Mouse (Mus musculus) midbrain, embryonic 11.5 days (tissue): ENCODE data around the gene Marveld2. TPM values are rescaled to one million over a fixed set of nuclear protein-coding genes. Genes with fewer than 3 reads are reported as not detected.

Experiments used
- ATAC-seq: fragments of 200-750 bp; cut with Nextera tagmentation; 2 replicates; pipeline ENCODE4 v1.8.0; 2017; ENCODE audit warnings: moderate TSS enrichment, moderate library complexity; ENCODE audit not compliant: low FRiP score
- DNase-seq: peaks from one replicate; pipeline ENCODE4 v3.0.0; 2015; ENCODE audit warnings: low spot score; ENCODE audit errors: missing footprints
- H3K27ac ChIP-seq: fragments of 300-500 bp; sonication (generic); 2 replicates; pipeline ENCODE4 v1.5.1; 2014; ENCODE audit warnings: low read depth, low read length
- H3K27me3 ChIP-seq: fragments of 300-500 bp; sonication (generic); 2 replicates; pipeline ENCODE4 v1.6.1; 2014; ENCODE audit warnings: mild to moderate bottlenecking, low read length, moderate library complexity, mixed read lengths; ENCODE audit not compliant: control insufficient read depth, insufficient read depth
- H3K36me3 ChIP-seq: fragments of 300-500 bp; sonication (generic); 2 replicates; pipeline ENCODE4 v1.6.1; 2014; ENCODE audit warnings: mild to moderate bottlenecking, low read length, moderate library complexity, mixed read lengths; ENCODE audit not compliant: control insufficient read depth, insufficient read depth
- H3K4me1 ChIP-seq: fragments of 300-500 bp; sonication (generic); 2 replicates; pipeline ENCODE4 v1.6.1; 2014; ENCODE audit warnings: low read length; ENCODE audit not compliant: control insufficient read depth, insufficient read depth
- H3K4me2 ChIP-seq: fragments of 300-500 bp; sonication (generic); 2 replicates; pipeline ENCODE4 v1.6.1; 2014; ENCODE audit warnings: mild to moderate bottlenecking, moderate library complexity
- H3K4me3 ChIP-seq: fragments of 300-500 bp; sonication (generic); 2 replicates; pipeline ENCODE4 v1.5.1; 2014; ENCODE audit warnings: low read depth, low read length
- H3K9ac ChIP-seq: fragments of 300-500 bp; sonication (generic); 2 replicates; pipeline ENCODE4 v1.6.1; 2014; ENCODE audit warnings: low read length
- H3K9me3 ChIP-seq: fragments of 300-500 bp; sonication (generic); 2 replicates; pipeline ENCODE4 v1.6.1; 2016; ENCODE audit warnings: low read length; ENCODE audit not compliant: control insufficient read depth
- WGBS: fragments of 180-500 bp; shearing (Covaris S2); extraction: QIAGEN DNeasy Blood & Tissue Kit; methylation state at CpG from one replicate; pipeline ENCODE4 v1.1.7; 2014; 5-methylcytosine and 5-hydroxymethylcytosine counted together
- polyA plus RNA-seq: library from polyadenylated mRNA; unstranded; fragments of >200 nt; fragmentation: Nextera tagmentation; extraction: Ambion mirVana; gene quantifications from 2 replicates; pipeline ENCODE4 v1.2.1, GENCODE M21; 2014

Marveld2 gene
- polyA plus RNA-seq, 1 experiment from 2014 or later = 1.4 TPM

GRCm38 (mm10) chr13:100603031-100603737 is 13.6 kb downstream of the Marveld2 start:
- H3K27ac ChIP-seq = no peak overlapping the region
- no peak overlapping the region for H3K4me3 ChIP-seq
- H3K27me3 ChIP-seq = no peaks in the 10 kb centered on the region
- H3K4me1 ChIP-seq = no peaks in the 10 kb centered on the region
- no peaks in the 10 kb centered on the region; the same call in 1 of the 2 replicates for H3K9me3 ChIP-seq
- H3K9ac ChIP-seq = no peak overlapping the region
- no peak for ATAC-seq
- WGBS = 82% methylated on average over 10 of the region's 10 CpGs
- no peak overlapping the region for H3K4me2 ChIP-seq
- no peak for DNase-seq
- no peaks in the 10 kb centered on the region for H3K36me3 ChIP-seq

DNA sequence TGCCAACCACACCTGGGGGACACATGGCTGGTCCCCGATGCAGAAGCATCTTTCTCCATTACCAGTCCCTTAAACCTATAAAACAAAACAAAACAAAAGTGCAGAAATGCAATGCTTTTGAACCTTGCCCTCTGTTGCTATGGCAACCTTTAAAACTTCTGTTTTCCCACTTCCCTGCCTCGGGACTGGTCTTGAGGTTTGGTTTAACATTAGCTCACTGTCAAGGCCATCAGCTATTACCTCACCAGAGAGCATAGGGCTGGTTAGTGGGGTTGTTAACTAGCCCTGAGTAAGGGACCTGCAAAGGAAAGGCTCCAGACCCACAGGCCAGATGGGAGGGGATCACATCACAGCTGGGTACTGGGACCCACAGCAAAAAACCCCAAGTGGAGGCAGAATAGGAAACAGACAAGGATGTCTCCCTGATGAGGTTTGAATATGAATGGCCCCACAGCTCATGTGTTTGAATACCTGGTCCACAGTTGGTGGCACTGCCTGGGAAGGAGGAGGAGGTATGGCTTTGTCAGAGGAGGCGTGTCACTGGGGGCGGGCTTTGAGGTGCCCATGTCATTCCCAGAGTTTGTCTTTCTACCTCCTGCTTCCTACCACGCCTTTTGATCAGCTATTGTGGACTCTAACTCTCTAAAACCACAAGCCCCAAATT is 14.4 kb downstream of the Marveld2 start:
- Histone ChIP-seq H3K9ac (no peak overlapping the region), H3K4me3 (no peak overlapping the region), H3K27ac (no peak overlapping the region), H3K4me1 (no peaks in the 10 kb centered on the region), H3K36me3 (no peaks in the 10 kb centered on the region), H3K4me2 (no peak overlapping the region), H3K27me3 (no peaks in the 10 kb centered on the region), H3K9me3 (no peaks in the 10 kb centered on the region)
- ATAC-seq (no peak), DNase-seq (no peak)
- whole genome bisulfite sequencing = 62% methylated on average over 5 of the region's 5 CpGs

DNA sequence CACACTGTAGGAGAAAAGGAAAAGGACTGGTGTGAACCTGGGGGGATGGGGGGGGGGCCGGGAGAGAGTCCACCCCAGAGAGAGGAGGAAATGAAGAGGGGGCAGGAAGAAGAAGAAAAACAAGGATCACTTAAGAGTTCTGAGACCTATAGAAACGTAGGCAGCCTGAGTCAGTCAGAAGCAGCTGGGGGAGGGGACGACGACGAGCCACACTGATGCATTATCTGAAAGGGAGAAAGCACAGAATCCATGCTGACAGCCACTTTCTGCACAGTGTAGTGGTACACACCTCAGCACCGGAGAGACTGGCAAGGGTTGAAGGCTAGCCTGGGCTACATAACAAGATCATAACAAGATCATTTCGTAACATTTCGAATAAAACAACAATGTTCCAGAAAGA is 15.7 kb downstream of the Marveld2 start:
- ATAC-seq (no peak), DNase-seq (no peak)
- Histone ChIP-seq H3K27ac (no peak overlapping the region), H3K9me3 (no peaks in the 10 kb centered on the region), H3K36me3 (no peaks in the 10 kb centered on the region), H3K27me3 (no peaks in the 10 kb centered on the region), H3K4me1 (no peaks in the 10 kb centered on the region), H3K9ac (no peak overlapping the region), H3K4me3 (no peak overlapping the region), H3K4me2 (no peak overlapping the region)
- 77% methylated on average over 8 of the region's 8 CpGs for WGBS

DNA sequence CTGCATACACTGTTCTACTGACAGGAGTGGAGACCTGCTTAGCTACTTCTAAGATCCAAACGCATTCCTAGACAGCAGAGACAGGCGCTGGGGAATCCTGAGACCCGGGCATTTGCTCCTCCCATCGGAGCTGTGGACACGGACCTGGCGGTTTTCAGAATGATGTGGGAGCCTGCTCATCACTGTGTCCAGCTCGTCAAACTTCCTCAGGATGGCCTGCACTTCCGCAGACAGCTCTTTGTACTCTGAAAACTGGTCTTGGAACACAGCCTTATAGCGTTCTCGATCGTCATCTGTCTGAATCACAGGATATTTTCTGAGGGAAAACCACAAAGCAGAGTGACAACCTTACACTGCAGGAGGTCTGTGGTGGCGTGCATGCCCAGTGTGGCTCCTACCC is 16.5 kb downstream of the Marveld2 start:
- DNase-seq (no peak), ATAC-seq (no peak)
- Histone ChIP-seq H3K9me3 (no peaks in the 10 kb centered on the region), H3K27ac (no peak overlapping the region), H3K4me3 (no peak overlapping the region), H3K4me1 (no peaks in the 10 kb centered on the region), H3K9ac (no peak overlapping the region), H3K36me3 (no peaks in the 10 kb centered on the region), H3K27me3 (no peaks in the 10 kb centered on the region), H3K4me2 (no peak overlapping the region)
- 80% methylated on average over 12 of the region's 12 CpGs for WGBS

DNA sequence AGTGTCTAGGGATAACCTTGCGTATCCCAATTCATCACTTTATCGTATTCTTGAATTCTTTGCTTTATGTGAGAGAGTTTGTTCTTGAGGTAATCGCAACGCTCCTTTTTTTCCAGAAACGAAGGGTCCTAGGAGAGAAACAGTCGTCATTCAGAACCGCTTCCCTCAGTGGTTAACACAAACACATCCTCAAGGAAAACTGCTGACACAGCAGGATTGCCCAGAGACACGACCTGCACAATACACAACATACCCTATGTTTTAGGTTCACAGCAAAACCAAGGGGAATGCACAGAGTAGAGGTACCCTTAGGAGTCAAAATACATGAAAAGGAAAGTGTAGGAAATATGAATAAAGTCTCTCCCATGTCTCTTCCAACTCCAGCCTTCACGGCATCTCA is 19.5 kb downstream of the Marveld2 start:
- H3K27me3 ChIP-seq = no peaks in the 10 kb centered on the region
- DNase-seq (no peak), ATAC-seq (no peak)
- no peak overlapping the region for H3K27ac ChIP-seq
- no peaks in the 10 kb centered on the region for H3K9me3 ChIP-seq
- no peak overlapping the region for H3K4me2 ChIP-seq
- 87% methylated on average over 9 of the region's 9 CpGs for WGBS
- no peak overlapping the region for H3K4me3 ChIP-seq
- no peaks in the 10 kb centered on the region for H3K36me3 ChIP-seq
- no peak overlapping the region for H3K9ac ChIP-seq
- no peaks in the 10 kb centered on the region for H3K4me1 ChIP-seq

- H3K4me3 ChIP-seq = no peak overlapping the region
- no peak overlapping the region for H3K27ac ChIP-seq
- H3K4me1 ChIP-seq = no peaks in the 10 kb centered on the region
- no peak overlapping the region for H3K4me2 ChIP-seq
- H3K27me3 ChIP-seq = no peaks in the 10 kb centered on the region
- 87% methylated on average over 3 of the region's 3 CpGs for WGBS
- no peaks in the 10 kb centered on the region for H3K9me3 ChIP-seq
- no peaks in the 10 kb centered on the region for H3K36me3 ChIP-seq
- ATAC-seq (no peak), DNase-seq (no peak)
- no peak overlapping the region for H3K9ac ChIP-seq
Measured at GRCm38 (mm10) chr13:100595552-100595885, 21.3 kb downstream of the Marveld2 start.

DNA sequence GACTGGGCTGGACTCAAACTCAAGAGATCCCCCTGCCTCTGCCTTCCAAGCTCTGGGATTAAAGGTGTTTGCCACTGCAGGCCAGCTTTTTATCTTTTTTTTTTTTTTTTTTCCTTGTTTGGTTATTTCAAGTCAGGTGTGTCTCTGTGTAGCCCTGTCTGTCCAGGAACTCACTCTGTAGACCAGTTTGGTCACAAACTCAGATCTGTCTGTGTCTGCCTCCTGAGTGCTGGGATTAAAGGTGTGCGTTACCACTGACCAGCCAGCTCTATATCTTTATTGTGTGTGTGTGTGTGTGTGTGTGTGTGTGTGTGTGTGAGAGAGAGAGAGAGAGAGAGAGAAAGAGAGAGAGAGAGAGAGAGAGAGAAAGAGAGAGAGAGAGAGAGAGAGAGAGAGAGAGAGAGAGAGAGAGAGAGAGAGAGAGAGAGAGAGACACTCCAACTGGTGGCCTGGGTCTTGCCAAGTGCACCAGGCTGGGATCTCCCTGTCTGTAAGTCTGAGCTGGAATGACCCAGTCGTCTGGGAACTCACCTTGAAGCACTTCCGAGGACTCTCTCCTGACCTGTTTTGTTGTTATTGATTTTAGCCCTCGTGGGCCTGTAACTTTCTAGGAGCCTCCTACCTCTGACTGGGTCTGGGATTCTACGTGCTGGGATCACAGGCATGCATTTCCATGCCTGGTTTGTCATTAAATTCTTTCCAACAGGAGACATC is 21.8 kb downstream of the Marveld2 start:
- Histone ChIP-seq H3K27ac (no peak overlapping the region), H3K27me3 (no peaks in the 10 kb centered on the region), H3K9ac (no peak overlapping the region), H3K4me3 (no peak overlapping the region), H3K4me2 (no peak overlapping the region), H3K36me3 (no peaks in the 10 kb centered on the region), H3K9me3 (no peaks in the 10 kb centered on the region), H3K4me1 (no peaks in the 10 kb centered on the region)
- 76% methylated on average over 5 of the region's 5 CpGs for WGBS
- DNase-seq = no peak
- no peak for ATAC-seq

GRCm38 (mm10) chr13:100594041-100594792 is 22.6 kb downstream of the Marveld2 start:
- Histone ChIP-seq H3K9me3 (no peaks in the 10 kb centered on the region), H3K27ac (no peak overlapping the region), H3K4me3 (no peak overlapping the region), H3K36me3 (no peaks in the 10 kb centered on the region), H3K4me2 (peak overlapping the region; percentile 13; the same call in 1 of the 2 replicates), H3K27me3 (no peaks in the 10 kb centered on the region), H3K9ac (no peak overlapping the region), H3K4me1 (no peaks in the 10 kb centered on the region)
- ATAC-seq (0 out of 2 replicates have a peak, but pooled peaks have one; percentile 48), DNase-seq (peak; percentile 92)
- 58% methylated on average over 11 of the region's 17 CpGs for WGBS
